Mouse (Mus musculus) gastrocnemius, adult 2 months (tissue): ENCODE measurements around the gene Pam16. TPM values are rescaled to one million over a fixed set of nuclear protein-coding genes. Genes with fewer than 3 reads are reported as not detected.

Experiments
- DNase-seq: peaks from one replicate; pipeline ENCODE4 v3.0.0; 2022
- H3K27ac ChIP-seq: fragments of 200-600 bp; 2 replicates; pipeline ENCODE4 v1.8.1; 2022; ENCODE audit warnings: mild to moderate bottlenecking
- H3K4me3 ChIP-seq: fragments of 200-600 bp; 2 replicates; pipeline ENCODE4 v1.8.1; 2022; ENCODE audit warnings: mild to moderate bottlenecking, moderate library complexity
- CTCF ChIP-seq: fragments of 200-600 bp; IDR thresholded peaks from 2 replicates; pipeline ENCODE4 v1.8.1; 2022; ENCODE audit warnings: antibody characterized with exemption, mild to moderate bottlenecking, moderate library complexity
- intact Hi-C: fragments of 180-260 bp; cut with DNase I; formaldehyde crosslinking; loops from one replicate; pipeline ENCODE4 v1.15.1; 2025
- total RNA-seq, 2 experiments: library from RNA; stranded (reverse); gene quantifications; 2 replicates each; pipeline ENCODE4 v1.2.3; 2021

Pam16 gene
- total RNA-seq, 2 experiments from 2014 or later = 97.4 to 112 TPM

DNA sequence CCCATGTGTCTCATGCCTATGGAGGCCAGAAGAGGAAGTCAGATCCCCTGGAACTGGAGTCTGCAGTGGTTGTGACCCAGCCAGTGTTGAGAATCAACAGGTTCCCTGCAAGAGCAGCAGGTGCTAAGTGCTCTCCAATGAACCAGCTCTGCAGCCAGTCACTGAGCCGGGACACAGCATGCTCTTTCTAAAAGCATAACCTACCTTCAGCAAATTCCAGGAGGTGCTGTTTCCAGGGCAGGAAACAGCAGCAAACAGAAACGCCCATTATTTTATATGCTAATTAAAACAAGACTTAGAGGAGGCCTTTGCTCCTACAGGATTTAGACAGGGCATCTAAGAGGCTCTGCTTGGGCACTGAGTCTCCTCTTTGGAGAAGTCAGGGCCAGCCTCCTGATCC lies 48.8 kb downstream of the Pam16 start:
- H3K27ac ChIP-seq = no peak overlapping the region
- DNase-seq = no peak
- no peak for TF ChIP-seq CTCF
- H3K4me3 ChIP-seq = no peak overlapping the region
- intact Hi-C loops = no loop called here

DNA sequence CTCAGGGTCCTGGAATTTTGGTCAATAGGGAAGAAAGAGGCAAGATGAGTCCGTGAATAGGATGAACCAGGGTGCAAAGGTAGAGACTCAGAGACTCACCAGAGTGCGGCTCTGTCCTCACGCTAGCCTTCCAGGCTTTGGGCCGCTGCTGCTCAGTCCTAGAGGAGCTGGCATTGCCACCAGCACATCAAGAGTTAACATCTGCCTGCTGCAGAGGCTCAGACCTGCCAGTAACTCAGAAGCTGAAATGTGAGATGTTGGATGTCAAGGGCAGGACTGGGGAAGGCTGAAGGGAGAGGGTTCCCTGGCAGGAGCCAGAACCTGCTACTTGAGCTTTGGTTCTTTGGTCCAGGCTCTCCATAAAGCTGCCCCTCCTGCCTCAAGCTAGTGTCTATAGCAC lies 54.1 kb downstream of the Pam16 start:
- peak overlapping the region; percentile 46; the same call in 1 of the 2 replicates for H3K27ac ChIP-seq
- no peak overlapping the region for H3K4me3 ChIP-seq
- intact Hi-C loops = no loop called here
- DNase-seq = peak; percentile 53
- no peak for TF ChIP-seq CTCF

DNA sequence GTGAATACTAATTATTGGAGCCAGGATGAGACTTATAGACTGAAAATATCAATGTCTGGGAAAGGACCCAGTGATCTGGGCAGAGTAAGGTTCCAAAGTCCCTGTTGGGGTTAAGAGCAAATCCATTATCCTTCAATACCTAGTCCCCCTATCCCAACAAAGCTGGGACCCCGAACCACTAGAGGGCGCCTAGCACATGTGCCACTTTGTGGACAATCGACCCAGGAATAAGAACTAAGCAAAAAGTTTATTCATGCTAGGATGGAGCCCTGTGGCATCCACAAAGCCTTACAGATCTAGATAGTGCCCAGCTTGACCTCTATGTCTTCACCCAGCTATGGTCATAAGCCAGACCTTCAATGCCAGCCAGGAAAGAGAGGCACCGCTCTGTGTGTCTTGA lies 56.9 kb downstream of the Pam16 start:
- H3K4me3 ChIP-seq = no peak overlapping the region
- peak; percentile 91 for DNase-seq
- no peak overlapping the region for H3K27ac ChIP-seq
- peak; percentile 97 for TF ChIP-seq CTCF
- intact Hi-C loops = loop anchor here (5.0 kb wide), 1 partner anchor 99 kb away; no protein-coding TSS in a partner anchor

Other genes starting within 250 kb of the Pam16 start
- gene Adcy9, start 204.5 kb downstream of the Pam16 start, total RNA-seq = 10 to 100 TPM; 33.2 to 52.2 TPM
- 1,000 to 10,000 TPM; 1,026 to 1,225 TPM for gene Srl, start 83.2 kb downstream of the Pam16 start, total RNA-seq
- gene Tfap4, start 65.1 kb downstream of the Pam16 start, total RNA-seq = 1 to 10 TPM; 3.0 to 5.1 TPM
- gene Glis2, start 30.3 kb downstream of the Pam16 start, total RNA-seq = 1 to 10 TPM; 5.2 to 6.9 TPM
- gene Vasn, start 15.0 kb upstream of the Pam16 start, total RNA-seq = 1 to 10 TPM; 4.8 to 6.0 TPM
- gene Dnaja3, start 15.0 kb upstream of the Pam16 start, total RNA-seq = 100 to 1,000 TPM in 1 of 2 experiments, 10 to 100 TPM in 1; 86.4 to 110 TPM
- gene Coro7, start 54.8 kb upstream of the Pam16 start, total RNA-seq = 10 to 100 TPM; 12.1 to 13.6 TPM
- 1 to 10 TPM; 2.6 to 3.7 TPM for gene Nmral1, start 94.4 kb upstream of the Pam16 start, total RNA-seq
- 10 to 100 TPM; 35.4 to 43.6 TPM for gene Hmox2, start 101.4 kb upstream of the Pam16 start, total RNA-seq
- 10 to 100 TPM; 69.3 to 82.9 TPM for gene Cdip1, start 165.3 kb upstream of the Pam16 start, total RNA-seq
- gene 4930562C15Rik, start 210.4 kb upstream of the Pam16 start, total RNA-seq = not detected